Mouse (Mus musculus): ENCODE results near the gene Slco4c1. TPM values are rescaled to one million over a fixed set of nuclear protein-coding genes. Genes with fewer than 3 reads are reported as not detected.

Slco4c1 gene
- polyA plus RNA-seq, 1 experiment: 1.1 TPM

DNA sequence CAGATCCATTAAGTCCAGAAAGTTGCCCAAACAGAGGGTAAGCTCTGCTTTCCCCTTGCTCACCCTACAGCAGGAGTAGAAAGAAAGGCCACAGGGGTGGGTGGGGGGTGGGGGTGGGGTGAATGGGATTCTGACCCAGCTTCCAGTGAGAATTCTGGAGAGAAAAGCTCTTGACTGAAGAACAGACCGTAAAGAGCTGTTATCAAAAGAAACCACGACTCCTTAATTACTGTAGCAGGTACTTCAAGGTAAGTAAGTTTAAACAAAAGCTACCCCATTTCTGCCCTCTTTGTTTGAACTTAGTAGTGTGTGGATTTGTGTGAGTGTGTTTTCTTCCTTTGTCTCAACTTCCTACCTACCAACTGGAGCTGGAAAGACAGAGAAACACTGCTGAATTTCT, 23.4 kb downstream of the Slco4c1 start:
- Histone ChIP-seq H3K4me3 (ENCODE audit: insufficient read depth, low read depth, low read length) (no peak overlapping the region), H3K36me3 (ENCODE audit: control insufficient read depth, insufficient read depth, low read length) (no peaks in the 10 kb centered on the region), H3K4me1 (ENCODE audit: control insufficient read depth, insufficient read depth, low read length) (no peaks in the 10 kb centered on the region), H3K27me3 (replicated peaks; ENCODE audit: control insufficient read depth, insufficient read depth, low read length) (no peaks in the 10 kb centered on the region), H3K27ac (ENCODE audit: insufficient read depth, low read depth, low read length) (no peak overlapping the region)
- TF ChIP-seq POLR2A (IDR thresholded peaks at IDR 0.05; ENCODE audit: low read depth, low read length) (no peak), CTCF (conservative IDR thresholded peaks at IDR 0.05; ENCODE audit: insufficient read depth, insufficient read length, low read depth, low read length) (no peak)
- whole genome bisulfite sequencing: 41% methylated on average over 2 of the region's 2 CpGs
- DNase-seq: no peak

- DNase-seq: peak; percentile 43
- Histone ChIP-seq H3K27ac (ENCODE audit: insufficient read depth, low read depth, low read length) (no peak overlapping the region), H3K4me1 (ENCODE audit: control insufficient read depth, insufficient read depth, low read length) (no peaks in the 10 kb centered on the region), H3K27me3 (replicated peaks; ENCODE audit: control insufficient read depth, insufficient read depth, low read length) (no peaks in the 10 kb centered on the region), H3K4me3 (ENCODE audit: insufficient read depth, low read depth, low read length) (no peak overlapping the region), H3K36me3 (ENCODE audit: control insufficient read depth, insufficient read depth, low read length) (no peaks in the 10 kb centered on the region)
- 4% methylated on average over 3 of the region's 3 CpGs for WGBS
- TF ChIP-seq CTCF (conservative IDR thresholded peaks at IDR 0.05; ENCODE audit: insufficient read depth, insufficient read length, low read depth, low read length) (0 out of 2 replicates have a peak, but pooled peaks have one; percentile 0), POLR2A (IDR thresholded peaks at IDR 0.05; ENCODE audit: low read depth, low read length) (no peak)
Observed at GRCm38 (mm10) chr1:96846727-96847126, 25.2 kb downstream of the Slco4c1 start.

GRCm38 (mm10) chr1:96805287-96805727, 66.7 kb downstream of the Slco4c1 start:
- WGBS: 21% methylated on average over 2 of the region's 2 CpGs
- Histone ChIP-seq H3K4me3 (ENCODE audit: insufficient read depth, low read depth, low read length) (no peak overlapping the region), H3K4me1 (ENCODE audit: control insufficient read depth, insufficient read depth, low read length) (no peaks in the 10 kb centered on the region), H3K27me3 (replicated peaks; ENCODE audit: control insufficient read depth, insufficient read depth, low read length) (no peaks in the 10 kb centered on the region), H3K36me3 (ENCODE audit: control insufficient read depth, insufficient read depth, low read length) (no peaks in the 10 kb centered on the region), H3K27ac (ENCODE audit: insufficient read depth, low read depth, low read length) (no peak overlapping the region)
- peak; percentile 13 for DNase-seq
- TF ChIP-seq POLR2A (IDR thresholded peaks at IDR 0.05; ENCODE audit: low read depth, low read length): no peak
- TF ChIP-seq CTCF (conservative IDR thresholded peaks at IDR 0.05; ENCODE audit: insufficient read depth, insufficient read length, low read depth, low read length): no peak

GRCm38 (mm10) chr1:96801595-96801994, 70.4 kb downstream of the Slco4c1 start:
- H3K4me1 ChIP-seq (ENCODE audit: control insufficient read depth, insufficient read depth, low read length): no peaks in the 10 kb centered on the region
- no peak overlapping the region for H3K4me3 ChIP-seq (ENCODE audit: insufficient read depth, low read depth, low read length)
- H3K27ac ChIP-seq (ENCODE audit: insufficient read depth, low read depth, low read length): no peak overlapping the region
- no peaks in the 10 kb centered on the region for H3K27me3 ChIP-seq (replicated peaks; ENCODE audit: control insufficient read depth, insufficient read depth, low read length)
- H3K36me3 ChIP-seq (ENCODE audit: control insufficient read depth, insufficient read depth, low read length): no peaks in the 10 kb centered on the region
- peak; percentile 19 for DNase-seq
- TF ChIP-seq CTCF (conservative IDR thresholded peaks at IDR 0.05; ENCODE audit: insufficient read depth, insufficient read length, low read depth, low read length) (0 out of 2 replicates have a peak, but pooled peaks have one; percentile 5), POLR2A (IDR thresholded peaks at IDR 0.05; ENCODE audit: low read depth, low read length) (no peak)

- TF ChIP-seq POLR2A (IDR thresholded peaks at IDR 0.05; ENCODE audit: low read depth, low read length) (no peak), CTCF (conservative IDR thresholded peaks at IDR 0.05; ENCODE audit: insufficient read depth, insufficient read length, low read depth, low read length) (no peak)
- Histone ChIP-seq H3K36me3 (ENCODE audit: control insufficient read depth, insufficient read depth, low read length) (no peaks in the 10 kb centered on the region), H3K27me3 (replicated peaks; ENCODE audit: control insufficient read depth, insufficient read depth, low read length) (no peaks in the 10 kb centered on the region), H3K4me1 (ENCODE audit: control insufficient read depth, insufficient read depth, low read length) (no peaks in the 10 kb centered on the region), H3K4me3 (ENCODE audit: insufficient read depth, low read depth, low read length) (no peak overlapping the region), H3K27ac (ENCODE audit: insufficient read depth, low read depth, low read length) (no peak overlapping the region)
- 43% methylated on average over 4 of the region's 4 CpGs for WGBS
- no peak for DNase-seq
Observed at GRCm38 (mm10) chr1:96794690-96795089, 77.3 kb downstream of the Slco4c1 start.

GRCm38 (mm10) chr1:96794290-96794689, 77.7 kb downstream of the Slco4c1 start:
- no peaks in the 10 kb centered on the region for H3K4me1 ChIP-seq (ENCODE audit: control insufficient read depth, insufficient read depth, low read length)
- H3K27ac ChIP-seq (ENCODE audit: insufficient read depth, low read depth, low read length): no peak overlapping the region
- 78% methylated on average over 5 of the region's 5 CpGs for WGBS
- H3K36me3 ChIP-seq (ENCODE audit: control insufficient read depth, insufficient read depth, low read length): no peaks in the 10 kb centered on the region
- H3K4me3 ChIP-seq (ENCODE audit: insufficient read depth, low read depth, low read length): no peak overlapping the region
- TF ChIP-seq POLR2A (IDR thresholded peaks at IDR 0.05; ENCODE audit: low read depth, low read length): no peak
- no peaks in the 10 kb centered on the region for H3K27me3 ChIP-seq (replicated peaks; ENCODE audit: control insufficient read depth, insufficient read depth, low read length)
- DNase-seq: no peak

DNA sequence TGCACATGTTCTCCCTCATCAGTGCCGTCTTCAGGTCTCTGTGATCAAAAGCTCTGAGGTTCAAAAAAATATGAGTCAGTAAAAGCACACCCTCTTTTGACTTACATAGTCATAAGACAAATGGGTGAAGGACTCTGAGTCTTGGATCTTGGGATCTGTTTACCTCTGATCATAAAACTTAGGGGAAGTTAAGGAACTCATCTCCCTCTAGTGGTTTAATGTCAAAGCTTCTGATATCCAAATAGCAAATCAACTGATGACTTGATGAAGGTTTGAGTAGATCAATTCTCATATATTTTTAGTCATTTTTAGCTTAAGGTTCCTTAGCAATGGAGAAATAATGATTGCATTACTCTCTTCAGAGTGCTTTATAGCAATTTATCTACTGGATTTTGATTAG, 82.7 kb downstream of the Slco4c1 start:
- Histone ChIP-seq H3K4me3 (ENCODE audit: insufficient read depth, low read depth, low read length) (no peak overlapping the region), H3K36me3 (ENCODE audit: control insufficient read depth, insufficient read depth, low read length) (no peaks in the 10 kb centered on the region), H3K27ac (ENCODE audit: insufficient read depth, low read depth, low read length) (no peak overlapping the region), H3K4me1 (ENCODE audit: control insufficient read depth, insufficient read depth, low read length) (no peaks in the 10 kb centered on the region), H3K27me3 (replicated peaks; ENCODE audit: control insufficient read depth, insufficient read depth, low read length) (no peaks in the 10 kb centered on the region)
- DNase-seq: no peak
- no peak for TF ChIP-seq POLR2A (IDR thresholded peaks at IDR 0.05; ENCODE audit: low read depth, low read length)
- no peak for TF ChIP-seq CTCF (conservative IDR thresholded peaks at IDR 0.05; ENCODE audit: insufficient read depth, insufficient read length, low read depth, low read length)
- 88% methylated on average over 1 of the region's 1 CpGs for WGBS

DNA sequence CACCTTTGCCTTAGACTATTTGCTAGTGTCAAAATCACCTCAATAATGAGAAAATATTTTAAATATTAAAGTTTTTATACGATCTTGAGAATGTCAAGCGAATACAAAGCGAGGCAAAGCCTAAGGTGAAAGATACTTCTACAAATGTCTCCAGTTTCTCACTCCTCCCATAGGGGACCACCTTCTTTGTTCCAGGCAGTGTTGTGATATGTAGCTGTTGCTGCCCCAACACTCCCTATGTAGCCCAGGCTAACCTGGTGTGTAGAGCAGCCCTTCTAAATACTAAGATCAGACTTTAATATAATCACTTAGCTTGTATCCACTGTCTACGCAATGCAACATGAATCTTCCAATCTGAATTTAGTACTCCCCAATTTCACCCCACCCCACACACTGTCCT, 97.8 kb downstream of the Slco4c1 start:
- Histone ChIP-seq H3K27me3 (replicated peaks; ENCODE audit: control insufficient read depth, insufficient read depth, low read length) (no peaks in the 10 kb centered on the region), H3K4me1 (ENCODE audit: control insufficient read depth, insufficient read depth, low read length) (no peaks in the 10 kb centered on the region), H3K4me3 (ENCODE audit: insufficient read depth, low read depth, low read length) (no peak overlapping the region), H3K36me3 (ENCODE audit: control insufficient read depth, insufficient read depth, low read length) (no peaks in the 10 kb centered on the region), H3K27ac (ENCODE audit: insufficient read depth, low read depth, low read length) (no peak overlapping the region)
- no peak for TF ChIP-seq POLR2A (IDR thresholded peaks at IDR 0.05; ENCODE audit: low read depth, low read length)
- DNase-seq: no peak
- WGBS: 86% methylated on average over 4 of the region's 4 CpGs
